Mouse (Mus musculus) myocyte (in vitro differentiated cells): ENCODE measurements around the gene Clic3. TPM values are rescaled to one million over a fixed set of nuclear protein-coding genes. Genes with fewer than 3 reads are reported as not detected.

ENCODE experiments used
- H3K27me3 ChIP-seq: one replicate; pipeline ENCODE4 v1.6.1; 2011; ENCODE audit not compliant: control insufficient read depth, insufficient read depth, insufficient read length
- H3K36me3 ChIP-seq: one replicate; pipeline ENCODE4 v1.6.1; 2011; ENCODE audit not compliant: control insufficient read depth, insufficient read depth
- H3K4me2 ChIP-seq: one replicate; pipeline ENCODE4 v1.6.1; 2011; ENCODE audit warnings: low read depth, control low read depth
- H3K4me3 ChIP-seq: one replicate; pipeline ENCODE4 v1.5.1; 2011; ENCODE audit warnings: mild to moderate bottlenecking, control low read depth, moderate library complexity
- H3K79me2 ChIP-seq: one replicate; pipeline ENCODE4 v1.6.1; 2011; ENCODE audit not compliant: control insufficient read depth, insufficient read depth
- H3ac ChIP-seq: one replicate; pipeline ENCODE4 v1.6.1; 2011; ENCODE audit not compliant: control insufficient read depth, insufficient read length
- CEBPB ChIP-seq: IDR thresholded peaks from 2 replicates; pipeline ENCODE4 v1.6.1; 2011; ENCODE audit warnings: mild to moderate bottlenecking, moderate library complexity; ENCODE audit not compliant: poor library complexity, insufficient read depth, severe bottlenecking
- E2F4 ChIP-seq: IDR thresholded peaks from one replicate; pipeline ENCODE4 v1.6.1; 2011; ENCODE audit warnings: mild to moderate bottlenecking, control low read depth, moderate library complexity; ENCODE audit not compliant: insufficient read depth
- MAX ChIP-seq: IDR thresholded peaks from one replicate; pipeline ENCODE4 v1.6.1; 2011; ENCODE audit warnings: low read depth, mild to moderate bottlenecking, control low read depth
- MYOD1 ChIP-seq, 3 experiments: IDR thresholded peaks; one replicate each; pipeline ENCODE4 v1.6.1; 2011; ENCODE audit warnings: control low read depth in 2 of 3, low read depth in 2 of 3, mild to moderate bottlenecking in 2 of 3, moderate library complexity in 1 of 3; ENCODE audit not compliant: insufficient read length in 2 of 3, control insufficient read depth in 1 of 3
- MYOG ChIP-seq, 3 experiments: IDR thresholded peaks; one replicate each; pipeline ENCODE4 v1.6.1; 2011; ENCODE audit warnings: control low read depth in 2 of 3, low read depth in 2 of 3, mild to moderate bottlenecking in 2 of 3; ENCODE audit not compliant: insufficient read length in 2 of 3, control insufficient read depth in 1 of 3, insufficient read depth in 1 of 3
- POLR2A ChIP-seq: IDR thresholded peaks from one replicate; pipeline ENCODE4 v1.6.1; 2011; ENCODE audit warnings: low read depth, mild to moderate bottlenecking, control low read depth, moderate library complexity; ENCODE audit not compliant: insufficient read length
- POLR2AphosphoS2 ChIP-seq: IDR thresholded peaks from one replicate; pipeline ENCODE4 v1.6.1; 2011; ENCODE audit warnings: low read depth, control low read depth; ENCODE audit not compliant: insufficient read length
- REST ChIP-seq: IDR thresholded peaks from one replicate; pipeline ENCODE4 v1.6.1; 2011; ENCODE audit warnings: mild to moderate bottlenecking, control low read depth, moderate library complexity; ENCODE audit not compliant: insufficient read depth, insufficient read length
- SRF ChIP-seq: IDR thresholded peaks from one replicate; pipeline ENCODE4 v1.6.1; 2011; ENCODE audit warnings: low read depth; ENCODE audit not compliant: control insufficient read depth, insufficient read length
- TCF12 ChIP-seq: IDR thresholded peaks from one replicate; pipeline ENCODE4 v1.6.1; 2011; ENCODE audit warnings: mild to moderate bottlenecking, control low read depth; ENCODE audit not compliant: poor library complexity, insufficient read depth, severe bottlenecking
- TCF3 ChIP-seq: IDR thresholded peaks from one replicate; pipeline ENCODE4 v1.6.1; 2011; ENCODE audit warnings: low read depth, control low read depth; ENCODE audit not compliant: insufficient read length
- USF1 ChIP-seq: IDR thresholded peaks from one replicate; pipeline ENCODE4 v1.6.1; 2011; ENCODE audit warnings: low read depth, mild to moderate bottlenecking, control low read depth, moderate library complexity
- polyA plus RNA-seq: library from polyadenylated mRNA; unstranded; fragments of >200 nt; fragmentation: generic; extraction: Trizol; gene quantifications from one replicate; pipeline ENCODE4 v1.2.1, GENCODE M21; 2012; ENCODE audit warnings: missing spikeins

The Clic3 gene
- polyA plus RNA-seq, 1 experiment: 13.5 TPM

GRCm38 (mm10) chr2:25497846-25498575 is 41.4 kb downstream of the Clic3 start:
- Histone ChIP-seq H3K36me3 (no peaks in the 10 kb centered on the region), H3K79me2 (peaks cover 15% of the 10 kb centered on the region), H3K4me2 (no peak overlapping the region), H3K4me3 (no peak overlapping the region), H3K27me3 (no peaks in the 10 kb centered on the region), H3ac (no peak overlapping the region)
- no peak for TF ChIP-seq REST
- TF ChIP-seq POLR2A: no peak
- TF ChIP-seq CEBPB: no peak
- no peak for TF ChIP-seq MYOG (IDR thresholded peaks at IDR 0.05; ENCODE audit: control insufficient read depth in 1 of 3, insufficient read depth in 1 of 3, insufficient read length in 2 of 3, low read depth in 2 of 3)
- no peak for TF ChIP-seq E2F4
- TF ChIP-seq SRF: no peak
- TF ChIP-seq TCF3: no peak
- no peak for TF ChIP-seq USF1
- no peak for TF ChIP-seq TCF12
- no peak for TF ChIP-seq MAX
- TF ChIP-seq POLR2AphosphoS2: no peak
- TF ChIP-seq MYOD1 (IDR thresholded peaks at IDR 0.05; ENCODE audit: control insufficient read depth in 1 of 3, insufficient read length in 2 of 3, low read depth in 2 of 3): no peak

DNA sequence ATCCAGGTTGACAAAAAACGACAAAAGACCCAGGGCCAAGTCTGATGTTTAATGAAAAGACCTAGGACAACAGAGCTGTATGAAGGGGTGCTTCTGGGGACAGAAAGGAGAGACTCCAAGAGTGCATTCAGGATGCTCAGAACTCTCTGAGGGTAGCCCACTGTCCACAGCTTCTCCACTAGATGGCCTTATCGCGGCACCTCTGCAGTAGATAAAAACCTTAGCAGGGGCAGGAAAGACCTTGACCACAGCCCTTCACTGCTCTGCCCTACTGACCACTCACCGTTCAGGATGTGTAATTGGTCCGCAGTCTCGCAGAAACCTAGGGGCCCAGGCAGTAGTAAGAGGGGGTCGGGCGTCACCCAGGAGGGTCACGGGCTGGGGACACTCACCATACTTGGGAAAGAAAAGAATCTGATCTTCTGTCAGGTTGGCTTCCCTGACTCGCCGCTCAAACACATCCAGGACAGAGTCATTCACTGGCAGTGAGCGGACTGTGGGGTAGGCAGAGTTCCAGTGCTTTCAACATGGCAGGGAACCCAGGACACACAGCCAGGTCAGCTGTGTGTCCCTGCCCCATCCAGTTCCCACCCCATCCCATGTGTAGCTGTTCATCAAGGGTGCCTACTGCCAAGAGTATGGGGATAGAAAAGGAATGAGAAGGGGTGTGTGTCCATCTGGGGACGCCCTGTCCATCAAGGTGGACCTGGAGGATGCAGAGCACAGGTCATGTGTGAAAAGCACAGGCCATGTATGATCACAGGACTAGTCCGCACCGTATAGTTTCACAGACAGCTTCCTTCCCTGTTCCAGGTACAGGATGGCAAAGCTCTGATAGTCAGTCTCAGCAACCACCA is 42.2 kb downstream of the Clic3 start:
- TF ChIP-seq E2F4: no peak
- TF ChIP-seq MYOG (IDR thresholded peaks at IDR 0.05; ENCODE audit: control insufficient read depth in 1 of 3, insufficient read depth in 1 of 3, insufficient read length in 2 of 3, low read depth in 2 of 3): no peak
- TF ChIP-seq CEBPB: no peak
- no peak for TF ChIP-seq MYOD1 (IDR thresholded peaks at IDR 0.05; ENCODE audit: control insufficient read depth in 1 of 3, insufficient read length in 2 of 3, low read depth in 2 of 3)
- no peak for TF ChIP-seq TCF12
- TF ChIP-seq TCF3: no peak
- no peak for TF ChIP-seq POLR2AphosphoS2
- no peak for TF ChIP-seq POLR2A
- no peak for TF ChIP-seq REST
- no peak for TF ChIP-seq USF1
- TF ChIP-seq SRF: no peak
- TF ChIP-seq MAX: no peak

GRCm38 (mm10) chr2:25500071-25500575 is 43.5 kb downstream of the Clic3 start:
- TF ChIP-seq MYOD1 (IDR thresholded peaks at IDR 0.05; ENCODE audit: control insufficient read depth in 1 of 3, insufficient read length in 2 of 3, low read depth in 2 of 3) (no peak), MAX (no peak), TCF3 (no peak), CEBPB (no peak), MYOG (IDR thresholded peaks at IDR 0.05; ENCODE audit: control insufficient read depth in 1 of 3, insufficient read depth in 1 of 3, insufficient read length in 2 of 3, low read depth in 2 of 3) (no peak), REST (no peak), SRF (no peak), E2F4 (no peak), POLR2A (no peak), USF1 (no peak), TCF12 (no peak), POLR2AphosphoS2 (no peak)

More for the DNA sequence above, 42.2 kb downstream of the Clic3 start:
- Histone ChIP-seq H3K4me3 (no peak overlapping the region), H3K4me2 (no peak overlapping the region), H3K36me3 (no peaks in the 10 kb centered on the region), H3K79me2 (peaks cover 15% of the 10 kb centered on the region), H3K27me3 (no peaks in the 10 kb centered on the region), H3ac (no peak overlapping the region)

More at GRCm38 (mm10) chr2:25500071-25500575, 43.5 kb downstream of the Clic3 start:
- Histone ChIP-seq H3K4me2 (peak overlapping the region; percentile 87), H3K36me3 (no peaks in the 10 kb centered on the region), H3ac (peak overlapping the region; percentile 56), H3K79me2 (peaks cover 15% of the 10 kb centered on the region), H3K4me3 (peak overlapping the region; percentile 74), H3K27me3 (no peaks in the 10 kb centered on the region)
